Mouse (Mus musculus) midbrain, embryonic 16.5 days (tissue): ENCODE measurements around the gene Cnppd1. TPM values are rescaled to one million over a fixed set of nuclear protein-coding genes. Genes with fewer than 3 reads are reported as not detected.

ENCODE experiments used
- ATAC-seq: fragments of 200-750 bp; cut with Nextera tagmentation; 2 replicates; pipeline ENCODE4 v1.8.0; 2017; ENCODE audit warnings: moderate TSS enrichment
- H3K27ac ChIP-seq: fragments of 300-500 bp; sonication (generic); 2 replicates; pipeline ENCODE4 v1.5.1; 2014; ENCODE audit warnings: mild to moderate bottlenecking, low read length, mixed read lengths
- H3K27me3 ChIP-seq: fragments of 300-500 bp; sonication (generic); 2 replicates; pipeline ENCODE4 v1.6.1; 2014; ENCODE audit warnings: low read depth, low read length, mixed read lengths; ENCODE audit not compliant: control insufficient read depth, insufficient read depth
- H3K36me3 ChIP-seq: fragments of 300-500 bp; sonication (generic); 2 replicates; pipeline ENCODE4 v1.6.1; 2014; ENCODE audit warnings: mild to moderate bottlenecking, low read length, moderate library complexity, mixed read lengths; ENCODE audit not compliant: control insufficient read depth, insufficient read depth
- H3K4me1 ChIP-seq: fragments of 300-500 bp; sonication (generic); 2 replicates; pipeline ENCODE4 v1.6.1; 2014; ENCODE audit warnings: mild to moderate bottlenecking, low read length, mixed read lengths; ENCODE audit not compliant: control insufficient read depth, insufficient read depth
- H3K4me2 ChIP-seq: fragments of 300-500 bp; sonication (generic); 2 replicates; pipeline ENCODE4 v1.6.1; 2014; ENCODE audit warnings: mild to moderate bottlenecking, low read length, mixed read lengths
- H3K4me3 ChIP-seq: fragments of 300-500 bp; sonication (generic); 2 replicates; pipeline ENCODE4 v1.5.1; 2014; ENCODE audit warnings: low read depth, mild to moderate bottlenecking, low read length, moderate library complexity, mixed read lengths
- H3K9ac ChIP-seq: fragments of 300-500 bp; sonication (generic); 2 replicates; pipeline ENCODE4 v1.6.1; 2014; ENCODE audit warnings: low read depth, low read length, mixed read lengths
- H3K9me3 ChIP-seq: fragments of 300-500 bp; sonication (generic); replicated peaks from 2 replicates; pipeline ENCODE4 v1.6.1; 2014; ENCODE audit warnings: mild to moderate bottlenecking, low read length, mixed read lengths; ENCODE audit not compliant: control insufficient read depth, poor library complexity, severe bottlenecking
- WGBS: fragments of 180-500 bp; shearing (Covaris S2); extraction: QIAGEN DNeasy Blood & Tissue Kit; methylation state at CpG from one replicate; pipeline ENCODE4 v1.1.7; 2014; 5-methylcytosine and 5-hydroxymethylcytosine counted together
- polyA plus RNA-seq: library from polyadenylated mRNA; unstranded; fragments of >200 nt; fragmentation: Nextera tagmentation; extraction: Ambion mirVana; gene quantifications from 2 replicates; pipeline ENCODE4 v1.2.1, GENCODE M21; 2015

Cnppd1 gene
- polyA plus RNA-seq, 1 experiment from 2014 or later: 54.0 TPM

GRCm38 (mm10) chr1:75181377-75181870 is 38.9 kb upstream of the Cnppd1 start:
- ATAC-seq: no peak
- no peaks in the 10 kb centered on the region for H3K27me3 ChIP-seq
- H3K9me3 ChIP-seq: no peaks in the 10 kb centered on the region
- 85% methylated on average over 4 of the region's 4 CpGs for WGBS
- no peak overlapping the region for H3K4me3 ChIP-seq
- H3K4me2 ChIP-seq: no peak overlapping the region
- H3K27ac ChIP-seq: no peak overlapping the region
- H3K36me3 ChIP-seq: peaks cover 46% of the 10 kb centered on the region
- H3K9ac ChIP-seq: no peak overlapping the region
- peaks cover 18% of the 10 kb centered on the region for H3K4me1 ChIP-seq

- no peak overlapping the region for H3K27ac ChIP-seq
- H3K27me3 ChIP-seq: no peaks in the 10 kb centered on the region
- WGBS: 37% methylated on average over 7 of the region's 7 CpGs
- peaks cover 18% of the 10 kb centered on the region for H3K4me1 ChIP-seq
- peaks cover 42% of the 10 kb centered on the region for H3K36me3 ChIP-seq
- peak; percentile 7; the same call in 1 of the 2 replicates for ATAC-seq
- no peaks in the 10 kb centered on the region for H3K9me3 ChIP-seq
- peak overlapping the region; percentile 100 for H3K4me2 ChIP-seq
- no peak overlapping the region for H3K9ac ChIP-seq
- peak overlapping the region; percentile 61 for H3K4me3 ChIP-seq
These were observed 38.2 kb upstream of the Cnppd1 start for GRCm38 (mm10) chr1:75180741-75181140.

DNA sequence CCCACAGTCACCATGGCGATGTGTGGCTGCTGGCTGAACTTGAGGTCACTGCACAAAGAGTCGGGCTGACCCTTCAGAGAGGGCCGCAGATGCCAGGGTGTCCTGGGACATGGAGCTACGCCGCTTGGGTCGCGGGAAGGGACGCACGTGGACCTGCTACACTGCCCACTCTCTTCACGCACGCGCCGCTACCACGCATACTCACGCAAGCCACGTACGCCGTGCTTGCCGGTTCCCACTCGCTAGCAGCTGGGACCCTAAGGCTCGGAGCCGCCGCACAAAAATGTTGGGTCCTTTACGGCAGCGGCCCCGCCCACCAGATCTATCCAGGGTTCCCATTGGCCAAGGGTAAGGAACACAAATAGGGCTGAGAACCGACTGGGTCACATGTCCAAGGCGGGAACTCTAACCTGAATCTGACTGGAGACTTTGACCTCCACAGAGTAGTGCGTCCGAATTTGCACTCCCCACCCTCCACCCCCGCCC is 37.6 kb upstream of the Cnppd1 start, which contains the start of gene Abcb6:
TSS of gene Abcb6 (minus strand) at position 288 of the 486 bp plus-strand sequence.
- Histone ChIP-seq H3K36me3 (peaks cover 43% of the 10 kb centered on the region), H3K4me1 (peaks cover 18% of the 10 kb centered on the region), H3K27ac (peak within 1 kb of the TSS; percentile 45), H3K9me3 (no peaks in the 10 kb centered on the region), H3K9ac (peak within 1 kb of the TSS; percentile 70), H3K4me3 (peak within 1 kb of the TSS; percentile 61), H3K27me3 (no peaks in the 10 kb centered on the region), H3K4me2 (peak within 1 kb of the TSS; percentile 100)
- 0% methylated on average over 31 of the region's 31 CpGs for WGBS
- ATAC-seq: peak; percentile 95

DNA sequence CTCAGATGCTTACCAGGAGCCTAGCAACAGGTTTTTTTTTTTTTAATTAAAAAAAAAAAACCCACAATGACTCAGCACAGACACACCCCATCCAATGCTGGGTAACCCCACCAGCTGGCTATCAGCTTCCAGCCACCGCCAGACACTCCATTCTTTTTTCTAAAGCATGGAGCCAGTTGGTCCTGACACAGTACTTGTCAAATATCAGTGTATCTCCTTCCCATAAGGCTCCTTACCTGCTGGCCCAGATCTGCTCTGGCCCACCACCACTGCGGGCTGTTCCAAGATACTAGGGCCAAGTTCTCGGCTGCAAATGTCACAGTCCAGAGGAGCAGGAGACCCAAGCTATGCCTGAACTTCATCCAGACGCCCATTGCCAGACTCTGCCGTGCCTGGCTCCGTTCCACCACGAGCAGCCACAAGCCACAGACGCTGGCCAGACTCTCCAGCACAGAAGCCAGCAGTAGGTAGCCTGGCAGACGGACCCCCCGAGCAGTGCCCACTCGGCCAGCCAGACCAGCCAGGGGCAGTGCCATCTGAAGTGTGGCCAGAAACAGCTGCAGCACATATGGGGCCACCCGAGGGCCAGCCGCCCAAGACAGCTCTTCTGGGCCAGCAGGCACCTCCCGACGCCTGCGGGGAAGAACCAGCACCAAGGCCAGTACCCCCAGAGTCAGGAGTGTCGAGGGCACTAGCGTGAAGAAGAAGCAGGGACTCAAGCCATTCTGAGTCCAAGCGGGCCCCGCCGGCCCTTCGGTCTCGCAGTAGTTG is 37.0 kb upstream of the Cnppd1 start:
- ATAC-seq: peak; percentile 51; the same call in 1 of the 2 replicates
- peaks cover 18% of the 10 kb centered on the region for H3K4me1 ChIP-seq
- H3K9me3 ChIP-seq: no peaks in the 10 kb centered on the region
- no peaks in the 10 kb centered on the region for H3K27me3 ChIP-seq
- 9% methylated on average over 23 of the region's 23 CpGs for WGBS
- peak overlapping the region; percentile 45 for H3K27ac ChIP-seq
- H3K36me3 ChIP-seq: peaks cover 38% of the 10 kb centered on the region
- H3K9ac ChIP-seq: peak overlapping the region; percentile 70
- H3K4me3 ChIP-seq: peak overlapping the region; percentile 61
- H3K4me2 ChIP-seq: peak overlapping the region; percentile 100

GRCm38 (mm10) chr1:75168472-75169464 is 26.3 kb upstream of the Cnppd1 start, which contains the start of gene Zfand2b:
TSS of gene Zfand2b (plus strand) at chr1:75168646.
- Histone ChIP-seq H3K4me2 (peak within 1 kb of the TSS; percentile 85), H3K4me1 (peaks cover 9% of the 10 kb centered on the region), H3K36me3 (peaks cover 23% of the 10 kb centered on the region), H3K9me3 (no peaks in the 10 kb centered on the region), H3K27me3 (no peaks in the 10 kb centered on the region; the same call in 1 of the 2 replicates), H3K4me3 (peak within 1 kb of the TSS; percentile 82), H3K27ac (peak within 1 kb of the TSS; percentile 90), H3K9ac (peak within 1 kb of the TSS; percentile 91)
- peak; percentile 96 for ATAC-seq
- WGBS: under 1% methylated on average over 56 of the region's 59 CpGs

- Histone ChIP-seq H3K36me3 (peaks cover 20% of the 10 kb centered on the region), H3K9ac (peak overlapping the region; percentile 91), H3K27ac (peak overlapping the region; percentile 90), H3K27me3 (no peaks in the 10 kb centered on the region; the same call in 1 of the 2 replicates), H3K4me3 (peak overlapping the region; percentile 82), H3K9me3 (no peaks in the 10 kb centered on the region), H3K4me1 (peaks cover 9% of the 10 kb centered on the region), H3K4me2 (peak overlapping the region; percentile 85)
- 8% methylated on average over 7 of the region's 7 CpGs for WGBS
- ATAC-seq: peak; percentile 73
These were observed 25.6 kb upstream of the Cnppd1 start for GRCm38 (mm10) chr1:75168093-75168471.

DNA sequence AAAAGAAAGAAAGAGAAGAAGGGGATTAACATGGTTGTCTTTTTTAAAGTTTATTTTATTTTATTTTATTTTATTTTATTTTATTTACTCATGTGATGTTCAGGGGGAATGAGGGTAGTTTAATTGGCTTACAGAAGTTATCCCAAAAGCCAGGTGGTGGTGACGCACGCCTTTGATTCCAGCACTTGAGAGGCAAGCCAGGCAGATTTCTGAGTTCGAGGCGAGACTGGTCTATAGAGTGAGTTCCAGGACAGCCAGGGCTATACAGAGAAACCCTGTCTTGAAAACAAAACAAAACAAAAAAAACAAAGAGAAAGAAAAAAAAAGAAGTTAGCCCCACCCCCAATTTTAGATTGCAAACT is 17.7 kb upstream of the Cnppd1 start:
- Histone ChIP-seq H3K36me3 (no peaks in the 10 kb centered on the region), H3K4me3 (no peak overlapping the region), H3K27ac (no peak overlapping the region), H3K9me3 (no peaks in the 10 kb centered on the region), H3K9ac (no peak overlapping the region), H3K4me1 (no peaks in the 10 kb centered on the region), H3K4me2 (no peak overlapping the region), H3K27me3 (no peaks in the 10 kb centered on the region; the same call in 1 of the 2 replicates)
- WGBS: 78% methylated on average over 4 of the region's 4 CpGs
- ATAC-seq: no peak

GRCm38 (mm10) chr1:75159540-75160255 is 17.2 kb upstream of the Cnppd1 start:
- Histone ChIP-seq H3K9ac (no peak overlapping the region), H3K9me3 (no peaks in the 10 kb centered on the region), H3K4me1 (no peaks in the 10 kb centered on the region), H3K27me3 (no peaks in the 10 kb centered on the region; the same call in 1 of the 2 replicates), H3K4me2 (no peak overlapping the region), H3K27ac (no peak overlapping the region), H3K36me3 (no peaks in the 10 kb centered on the region), H3K4me3 (no peak overlapping the region)
- no peak for ATAC-seq
- 69% methylated on average over 5 of the region's 5 CpGs for WGBS
